Mouse (Mus musculus) macrophage (primary cell): ENCODE data around the gene Slc9a6. TPM values are rescaled to one million over a fixed set of nuclear protein-coding genes. Genes with fewer than 3 reads are reported as not detected.

ENCODE experiments used
- H3K27ac ChIP-seq: fragments of 350-480 bp; formaldehyde crosslinking; 2 replicates; pipeline ENCODE4 v1.9.0; 2021
- H3K36me3 ChIP-seq: fragments of 350-480 bp; formaldehyde crosslinking; 2 replicates; pipeline ENCODE4 v1.9.0; 2021; ENCODE audit errors: inconsistent target
- H3K4me3 ChIP-seq: fragments of 350-480 bp; formaldehyde crosslinking; 2 replicates; pipeline ENCODE4 v1.9.0; 2021; ENCODE audit errors: inconsistent target
- H3K79me2 ChIP-seq: fragments of 350-480 bp; formaldehyde crosslinking; 2 replicates; pipeline ENCODE4 v1.9.0; 2021; ENCODE audit errors: inconsistent target
- WGBS: methylation state at CpG from one replicate; pipeline ENCODE4 v1.1.7; 2026; ENCODE audit warnings: inconsistent platforms; ENCODE audit not compliant: missing documents; 5-methylcytosine and 5-hydroxymethylcytosine counted together
- polyA plus RNA-seq: library from polyadenylated mRNA; stranded (reverse); fragments of 250-400 nt; gene quantifications from 3 replicates; pipeline ENCODE4 v1.2.4, GENCODE M21; 2018; ENCODE audit warnings: inconsistent platforms

Gene Slc9a6
- polyA plus RNA-seq, 1 experiment from 2014 or later: 11.7 TPM

DNA sequence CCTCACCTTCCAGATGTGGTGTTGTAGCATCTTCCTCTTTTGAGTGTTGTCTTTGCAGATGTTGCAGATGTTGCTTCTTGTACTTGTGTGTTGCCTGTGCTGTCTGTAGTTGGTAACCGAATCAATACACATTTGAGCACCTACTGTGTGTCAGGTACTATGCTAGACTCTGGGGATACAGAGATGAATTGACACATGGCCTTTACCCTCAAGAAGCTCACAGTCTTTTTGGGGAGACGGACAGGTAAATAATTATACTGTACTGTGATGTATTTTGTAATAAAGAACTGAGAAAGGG lies 40.7 kb downstream of the Slc9a6 start:
- H3K36me3 ChIP-seq: no peaks in the 10 kb centered on the region
- no peak overlapping the region for H3K4me3 ChIP-seq
- WGBS: 88% methylated on average over 2 of the region's 2 CpGs

DNA sequence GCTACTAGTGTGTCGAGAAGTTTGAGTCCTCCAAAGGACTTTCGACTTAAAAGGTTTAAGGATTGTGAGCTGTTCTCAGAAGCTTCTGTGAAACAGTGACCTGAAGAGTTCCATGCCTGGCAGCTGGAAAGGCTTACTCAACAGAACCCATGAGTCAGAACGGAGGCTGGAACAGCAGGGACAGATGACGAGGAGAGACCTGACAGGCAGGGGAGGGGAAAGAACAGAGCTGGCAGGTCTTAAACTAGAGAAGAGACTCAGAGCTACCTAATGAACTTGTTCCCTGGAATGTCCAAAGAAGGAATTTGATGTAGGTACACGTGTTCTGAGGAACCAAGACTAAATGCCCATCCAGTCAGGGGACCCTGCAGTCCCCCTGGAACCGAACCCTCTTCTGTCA lies 41.3 kb downstream of the Slc9a6 start:
- Histone ChIP-seq H3K79me2 (no peaks in the 10 kb centered on the region), H3K4me3 (no peak overlapping the region), H3K36me3 (no peaks in the 10 kb centered on the region), H3K27ac (no peak overlapping the region)
- WGBS: 85% methylated on average over 6 of the region's 6 CpGs

More for the DNA sequence above, 40.7 kb downstream of the Slc9a6 start:
- Histone ChIP-seq H3K27ac (no peak overlapping the region), H3K79me2 (no peaks in the 10 kb centered on the region)

DNA sequence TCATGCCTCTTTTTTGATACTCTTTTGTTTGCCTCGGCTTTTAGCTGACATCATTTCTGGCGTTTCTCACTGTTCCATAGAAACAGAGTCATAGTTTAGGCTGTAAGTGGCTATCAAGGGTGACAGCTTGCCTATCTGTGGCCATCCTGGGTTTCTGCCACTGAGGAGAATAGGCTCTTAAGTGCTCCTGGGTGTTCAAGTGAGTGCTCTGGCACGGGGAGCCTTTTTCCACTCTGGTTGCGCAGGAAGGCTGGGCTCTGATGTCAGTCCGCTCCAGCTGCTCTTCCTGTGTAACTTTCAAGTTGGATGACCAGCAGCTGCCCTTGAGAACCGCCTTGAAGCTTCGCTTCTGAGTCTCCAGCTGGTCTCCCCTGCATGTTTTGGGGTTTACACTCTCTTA lies 42.2 kb downstream of the Slc9a6 start:
- Histone ChIP-seq H3K79me2 (no peaks in the 10 kb centered on the region), H3K27ac (no peak overlapping the region), H3K4me3 (no peak overlapping the region), H3K36me3 (no peaks in the 10 kb centered on the region)
- WGBS: 76% methylated on average over 7 of the region's 7 CpGs

DNA sequence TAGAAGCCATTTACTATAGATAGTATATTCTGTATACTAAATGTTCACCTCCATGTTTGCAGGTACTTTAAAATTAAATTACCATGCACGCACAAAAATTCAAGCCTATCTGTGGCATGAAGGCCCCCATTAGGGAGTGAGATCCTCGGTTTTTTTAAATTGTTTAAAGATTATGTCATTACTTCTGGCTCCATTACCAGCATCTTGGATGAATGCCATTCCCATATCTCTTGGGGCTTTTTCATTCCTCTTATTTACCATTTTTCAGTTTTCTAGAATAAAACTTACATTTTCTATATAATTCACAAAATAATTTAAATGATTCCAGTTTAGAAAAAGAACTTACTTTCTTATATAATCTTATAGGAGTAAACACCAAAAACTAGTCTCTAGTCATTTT lies 46.1 kb downstream of the Slc9a6 start:
- 86% methylated on average over 2 of the region's 2 CpGs for WGBS
- H3K27ac ChIP-seq: no peak overlapping the region
- H3K36me3 ChIP-seq: no peaks in the 10 kb centered on the region
- no peaks in the 10 kb centered on the region for H3K79me2 ChIP-seq
- H3K4me3 ChIP-seq: no peak overlapping the region

DNA sequence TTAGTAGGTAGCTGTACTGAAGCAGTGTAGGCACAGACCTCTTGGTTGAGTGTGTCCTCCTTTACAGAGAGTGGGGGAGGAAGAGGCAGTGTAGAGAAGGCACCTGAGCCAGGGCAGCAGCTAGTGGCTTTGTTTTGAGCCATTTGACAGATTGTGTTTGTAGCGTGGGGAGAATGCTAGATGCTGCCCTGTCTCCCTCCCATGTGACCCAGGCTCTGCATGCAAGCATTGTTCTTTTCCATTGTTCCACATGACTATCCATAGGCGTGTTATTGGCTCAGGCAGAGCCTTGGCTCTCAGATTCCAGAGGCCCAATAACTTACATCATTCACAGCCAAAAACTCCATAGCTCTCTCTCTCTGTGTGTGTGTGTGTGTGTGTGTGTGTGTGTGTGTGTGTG lies 49.7 kb downstream of the Slc9a6 start:
- Histone ChIP-seq H3K4me3 (no peak overlapping the region), H3K79me2 (no peaks in the 10 kb centered on the region), H3K27ac (no peak overlapping the region), H3K36me3 (no peaks in the 10 kb centered on the region)
- WGBS: 100% methylated on average over 1 of the region's 2 CpGs

DNA sequence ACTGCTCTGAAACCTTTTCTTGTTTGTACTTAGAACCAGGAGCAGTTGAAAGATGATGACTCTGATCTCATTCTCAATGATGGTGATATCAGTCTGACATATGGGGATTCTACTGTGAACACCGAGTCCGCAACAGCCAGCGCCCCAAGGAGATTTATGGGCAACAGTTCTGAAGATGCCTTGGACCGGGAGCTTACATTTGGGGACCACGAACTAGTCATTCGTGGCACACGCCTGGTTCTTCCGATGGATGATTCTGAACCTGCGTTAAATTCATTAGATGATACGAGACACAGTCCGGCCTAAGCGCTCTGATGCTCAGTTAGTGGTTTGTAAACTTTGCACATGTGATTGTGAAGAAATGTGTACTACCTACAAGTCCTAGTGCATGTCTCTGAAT lies 51.6 kb downstream of the Slc9a6 start:
- Histone ChIP-seq H3K27ac (no peak overlapping the region), H3K79me2 (no peaks in the 10 kb centered on the region), H3K36me3 (no peaks in the 10 kb centered on the region), H3K4me3 (no peak overlapping the region)
- WGBS: 94% methylated on average over 12 of the region's 12 CpGs

DNA sequence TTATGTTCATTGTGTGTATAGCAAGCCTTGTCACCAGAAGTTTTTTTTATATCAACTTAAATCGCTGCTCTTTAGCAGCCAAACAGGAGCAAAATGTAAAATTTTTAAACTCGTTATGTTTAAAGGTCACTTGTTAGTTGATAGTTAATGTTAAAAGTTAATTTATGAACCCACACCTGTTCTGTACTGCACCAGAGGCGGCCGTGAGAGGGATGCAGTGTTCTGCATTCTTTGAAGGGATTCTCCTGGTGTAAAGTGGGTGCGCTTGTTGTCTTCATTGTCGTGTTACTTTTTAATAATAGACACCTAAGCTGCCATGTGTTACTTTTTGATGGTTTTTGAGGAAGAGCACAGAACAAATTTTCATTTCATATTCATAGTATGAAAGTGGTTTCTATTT lies 52.8 kb downstream of the Slc9a6 start:
- Histone ChIP-seq H3K4me3 (no peak overlapping the region), H3K79me2 (no peaks in the 10 kb centered on the region), H3K36me3 (no peaks in the 10 kb centered on the region)

DNA sequence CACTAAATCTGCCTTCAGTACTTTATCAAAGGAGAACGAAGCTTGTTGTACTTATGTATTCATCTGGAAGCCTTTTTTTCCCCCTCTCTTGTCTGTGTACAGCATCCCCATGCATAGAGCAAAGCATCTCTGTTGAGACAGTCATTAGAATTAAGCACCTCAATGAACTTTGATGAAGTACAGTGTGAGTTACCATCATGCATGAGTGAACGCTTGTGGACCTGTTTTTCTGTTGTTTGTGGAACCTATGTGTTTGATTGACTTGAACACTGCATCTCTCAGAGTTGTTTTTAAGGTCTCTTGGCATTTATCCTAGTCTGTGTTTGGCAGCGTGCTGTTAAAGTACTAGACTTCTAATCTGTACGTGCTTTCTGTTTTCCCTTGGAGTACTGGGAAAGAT lies 53.8 kb downstream of the Slc9a6 start:
- Histone ChIP-seq H3K79me2 (no peaks in the 10 kb centered on the region), H3K36me3 (no peaks in the 10 kb centered on the region)
- WGBS: 94% methylated on average over 4 of the region's 4 CpGs

More for the DNA sequence above, 52.8 kb downstream of the Slc9a6 start:
- no peak overlapping the region for H3K27ac ChIP-seq
- WGBS: 96% methylated on average over 6 of the region's 6 CpGs

DNA sequence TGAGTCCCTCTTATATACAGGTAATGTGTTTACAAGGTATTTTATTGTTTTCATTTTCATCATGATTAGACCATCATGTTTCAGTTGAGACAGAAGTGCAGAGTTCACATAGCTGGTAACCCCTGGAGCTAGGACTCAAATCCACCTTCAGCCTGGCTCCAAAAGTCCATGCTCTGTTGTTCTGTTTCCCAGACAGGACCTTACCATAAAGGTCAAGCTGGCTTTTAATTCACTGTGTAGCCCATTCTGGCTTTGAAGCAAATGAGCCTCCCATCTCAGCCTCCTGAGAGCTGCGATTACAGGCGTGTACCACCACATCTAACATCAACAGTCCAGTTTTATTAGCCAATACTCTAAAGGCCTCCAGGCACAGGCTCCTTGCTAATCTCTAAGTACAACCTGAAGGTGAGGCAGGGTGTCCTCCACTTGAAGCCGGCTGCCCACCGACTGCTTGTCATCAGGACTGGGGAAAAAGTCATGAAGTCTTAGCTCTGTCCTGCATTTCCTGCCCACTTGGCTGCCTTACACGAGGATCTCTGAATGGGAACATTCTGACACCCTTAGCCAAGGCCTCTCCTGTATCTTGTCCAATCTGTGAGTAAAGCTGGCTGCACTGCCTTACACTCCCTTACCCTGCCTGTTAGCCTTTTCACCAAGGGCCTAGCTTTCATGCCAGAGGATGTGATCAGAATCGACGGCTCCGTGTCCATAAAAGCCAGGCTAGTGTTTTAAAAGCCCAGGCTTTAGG lies 55.8 kb downstream of the Slc9a6 start:
- Histone ChIP-seq H3K27ac (no peak overlapping the region), H3K79me2 (no peaks in the 10 kb centered on the region), H3K36me3 (no peaks in the 10 kb centered on the region), H3K4me3 (no peak overlapping the region)
- WGBS: 97% methylated on average over 8 of the region's 8 CpGs

More for the DNA sequence above, 53.8 kb downstream of the Slc9a6 start:
- no peak overlapping the region for H3K27ac ChIP-seq
- H3K4me3 ChIP-seq: no peak overlapping the region

DNA sequence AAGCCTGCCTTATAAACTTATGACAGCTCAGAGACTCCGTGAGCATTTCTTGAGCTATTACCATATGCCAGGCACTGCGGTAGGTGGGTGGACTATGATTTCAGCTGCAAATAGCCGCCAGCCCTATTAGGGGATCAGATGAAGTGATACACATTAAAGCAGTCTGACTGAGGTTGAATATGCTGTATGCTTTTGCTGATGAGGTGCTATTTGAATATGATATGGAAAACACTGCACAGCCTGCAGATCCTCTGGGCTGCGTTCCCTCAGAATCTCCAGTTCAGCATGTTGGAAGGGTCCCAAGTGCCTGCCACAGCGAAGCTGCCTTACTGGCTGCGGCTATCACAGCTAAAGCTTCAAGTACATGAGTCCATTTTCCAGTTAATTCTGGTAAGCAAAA lies 57.7 kb downstream of the Slc9a6 start:
- no peak overlapping the region for H3K4me3 ChIP-seq
- no peak overlapping the region for H3K27ac ChIP-seq
- H3K79me2 ChIP-seq: no peaks in the 10 kb centered on the region
- 89% methylated on average over 6 of the region's 6 CpGs for WGBS
- H3K36me3 ChIP-seq: no peaks in the 10 kb centered on the region

DNA sequence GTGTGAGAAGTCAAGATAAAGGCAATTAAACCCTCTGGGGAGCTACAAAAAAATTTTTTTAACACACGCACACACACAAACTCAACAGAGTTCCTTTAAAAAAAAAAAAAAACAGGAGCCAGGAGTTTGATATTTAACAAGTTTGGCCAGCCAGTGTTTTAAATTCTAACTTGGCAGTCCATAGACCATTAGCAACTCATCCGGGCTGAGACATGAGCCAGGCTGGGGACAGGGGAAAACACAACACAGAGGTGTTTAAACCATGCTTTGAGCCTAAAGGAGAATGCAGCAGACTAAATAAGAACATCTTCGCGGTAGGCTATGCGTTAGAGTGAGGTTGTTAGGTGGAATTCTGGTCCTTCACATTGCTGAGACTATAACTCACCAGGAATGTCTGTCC lies 58.5 kb downstream of the Slc9a6 start:
- no peaks in the 10 kb centered on the region for H3K36me3 ChIP-seq
- WGBS: 91% methylated on average over 5 of the region's 5 CpGs
- H3K27ac ChIP-seq: no peak overlapping the region
- H3K79me2 ChIP-seq: no peaks in the 10 kb centered on the region
- H3K4me3 ChIP-seq: no peak overlapping the region

DNA sequence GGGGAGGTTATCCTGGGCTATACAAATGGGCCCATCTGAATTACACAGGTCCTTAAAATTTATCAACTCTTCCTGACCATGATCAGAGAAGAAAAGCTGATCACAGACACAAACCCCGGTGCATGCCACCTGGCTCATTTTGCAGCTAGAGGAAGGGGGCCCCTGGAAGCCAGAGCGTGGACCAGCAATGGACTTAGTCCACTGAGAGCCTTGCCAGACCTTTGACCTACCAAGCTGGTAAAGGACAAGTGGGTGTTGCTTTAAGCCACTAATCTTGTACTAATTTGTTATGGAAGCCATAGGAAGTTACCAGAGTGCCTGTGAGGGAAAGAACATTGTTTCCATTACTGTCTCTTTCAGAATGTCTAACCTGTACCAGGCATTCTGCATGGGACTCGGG lies 58.9 kb downstream of the Slc9a6 start:
- no peak overlapping the region for H3K4me3 ChIP-seq
- H3K36me3 ChIP-seq: no peaks in the 10 kb centered on the region
- WGBS: 85% methylated on average over 3 of the region's 3 CpGs
- no peak overlapping the region for H3K27ac ChIP-seq
- H3K79me2 ChIP-seq: no peaks in the 10 kb centered on the region

DNA sequence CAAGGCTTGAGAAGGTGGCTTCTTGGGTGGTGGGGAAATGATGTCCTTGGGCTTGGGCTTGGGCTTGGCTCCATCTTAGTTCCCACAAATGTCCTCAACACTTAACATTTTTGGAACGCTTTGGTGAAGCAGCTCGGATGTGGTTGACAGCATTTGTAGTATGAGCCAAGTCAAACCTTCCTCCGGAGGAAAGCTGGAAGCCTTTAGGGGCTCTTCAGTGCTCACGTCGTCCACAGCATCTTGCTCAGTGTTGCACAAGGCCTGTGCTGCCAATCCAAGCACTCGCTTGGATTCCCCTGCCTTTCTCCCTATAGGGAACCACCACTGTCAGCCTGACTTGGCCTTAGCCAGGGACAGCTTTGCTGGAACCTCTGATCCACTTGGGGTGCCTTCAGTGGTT lies 66.0 kb downstream of the Slc9a6 start:
- H3K4me3 ChIP-seq: no peak overlapping the region
- no peaks in the 10 kb centered on the region for H3K79me2 ChIP-seq
- WGBS: 92% methylated on average over 6 of the region's 6 CpGs
- no peaks in the 10 kb centered on the region for H3K36me3 ChIP-seq
- no peak overlapping the region for H3K27ac ChIP-seq

DNA sequence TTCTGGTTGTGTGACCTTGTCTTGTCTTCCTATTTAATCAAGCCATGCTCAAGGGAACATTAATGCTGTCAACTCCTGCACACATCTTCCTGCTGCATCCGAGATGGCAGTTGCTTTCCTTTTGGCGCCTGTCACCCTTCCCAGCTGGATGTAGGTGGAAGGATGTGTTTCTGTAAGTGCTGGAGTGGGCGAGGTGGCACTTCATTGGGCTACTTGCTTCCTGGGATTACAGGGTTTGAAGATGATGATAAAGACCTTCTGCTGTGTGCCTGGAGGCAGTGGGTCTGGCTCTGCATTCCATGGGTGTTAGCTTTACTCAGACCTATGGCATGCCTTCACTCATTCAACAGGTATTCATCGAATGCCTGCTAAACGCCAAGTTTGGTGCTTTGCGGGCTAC lies 68.2 kb downstream of the Slc9a6 start:
- no peaks in the 10 kb centered on the region for H3K36me3 ChIP-seq
- 86% methylated on average over 5 of the region's 6 CpGs for WGBS

DNA sequence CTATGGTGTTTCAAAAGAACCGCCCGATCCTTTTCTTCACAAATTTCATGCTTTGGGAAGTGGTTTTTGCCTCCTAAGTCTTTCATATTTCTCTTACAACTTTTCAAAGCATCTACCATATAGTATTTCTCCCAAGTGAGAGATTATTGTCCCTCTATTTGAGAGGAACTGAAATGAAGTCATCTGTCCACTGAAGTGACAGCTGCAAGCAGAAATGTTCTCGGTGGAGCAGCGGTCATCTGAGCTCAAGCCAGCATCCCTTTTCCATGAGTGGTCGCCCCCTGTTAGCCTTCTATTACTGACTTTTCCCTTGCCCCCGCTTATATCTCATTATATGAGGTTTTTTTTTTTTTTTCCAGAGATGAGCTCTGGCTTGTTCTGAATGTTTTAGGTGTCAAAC lies 69.5 kb downstream of the Slc9a6 start:
- H3K4me3 ChIP-seq: no peak overlapping the region
- no peak overlapping the region for H3K27ac ChIP-seq
- 90% methylated on average over 6 of the region's 6 CpGs for WGBS
- no peaks in the 10 kb centered on the region for H3K79me2 ChIP-seq
- H3K36me3 ChIP-seq: no peaks in the 10 kb centered on the region

More for the DNA sequence above, 68.2 kb downstream of the Slc9a6 start:
- Histone ChIP-seq H3K79me2 (no peaks in the 10 kb centered on the region), H3K27ac (no peak overlapping the region), H3K4me3 (no peak overlapping the region)

DNA sequence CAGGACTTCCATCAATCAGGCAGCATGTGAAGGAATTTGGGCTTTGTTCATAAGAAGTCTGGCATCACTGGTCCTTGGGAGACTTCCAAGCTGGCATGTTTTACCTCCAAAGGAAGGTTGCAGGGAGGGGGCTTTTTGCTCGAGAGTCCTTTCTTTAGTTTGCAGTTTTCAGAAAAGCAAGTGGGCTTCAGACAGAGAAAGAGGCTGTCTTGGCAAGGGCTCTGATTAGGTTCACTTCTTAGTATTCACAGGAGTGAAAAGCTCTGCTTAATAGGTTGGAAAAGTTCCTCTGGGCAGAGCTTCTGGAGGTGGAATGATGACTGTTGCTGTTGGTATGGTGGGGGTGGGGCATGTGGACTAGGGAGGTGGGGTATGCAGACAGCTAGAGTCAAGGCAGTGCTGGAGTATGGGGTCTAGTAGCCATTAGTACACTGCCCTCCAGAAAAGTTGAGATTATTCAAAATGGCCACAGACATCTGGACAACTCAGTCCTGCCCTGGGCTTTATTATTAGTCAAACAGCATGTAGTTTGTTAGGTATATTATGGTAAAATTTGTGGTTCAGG lies 72.7 kb downstream of the Slc9a6 start:
- Histone ChIP-seq H3K79me2 (no peaks in the 10 kb centered on the region), H3K27ac (no peak overlapping the region), H3K36me3 (no peaks in the 10 kb centered on the region), H3K4me3 (no peak overlapping the region)
- 70% methylated on average over 1 of the region's 1 CpGs for WGBS
